Mouse (Mus musculus): ENCODE measurements around the gene Cfap157. TPM values are rescaled to one million over a fixed set of nuclear protein-coding genes. Genes with fewer than 3 reads are reported as not detected.

Cfap157 gene
- 1.8 and 4.8 TPM in 2 replicates for polyA plus RNA-seq (2012; rRNA removed)

DNA sequence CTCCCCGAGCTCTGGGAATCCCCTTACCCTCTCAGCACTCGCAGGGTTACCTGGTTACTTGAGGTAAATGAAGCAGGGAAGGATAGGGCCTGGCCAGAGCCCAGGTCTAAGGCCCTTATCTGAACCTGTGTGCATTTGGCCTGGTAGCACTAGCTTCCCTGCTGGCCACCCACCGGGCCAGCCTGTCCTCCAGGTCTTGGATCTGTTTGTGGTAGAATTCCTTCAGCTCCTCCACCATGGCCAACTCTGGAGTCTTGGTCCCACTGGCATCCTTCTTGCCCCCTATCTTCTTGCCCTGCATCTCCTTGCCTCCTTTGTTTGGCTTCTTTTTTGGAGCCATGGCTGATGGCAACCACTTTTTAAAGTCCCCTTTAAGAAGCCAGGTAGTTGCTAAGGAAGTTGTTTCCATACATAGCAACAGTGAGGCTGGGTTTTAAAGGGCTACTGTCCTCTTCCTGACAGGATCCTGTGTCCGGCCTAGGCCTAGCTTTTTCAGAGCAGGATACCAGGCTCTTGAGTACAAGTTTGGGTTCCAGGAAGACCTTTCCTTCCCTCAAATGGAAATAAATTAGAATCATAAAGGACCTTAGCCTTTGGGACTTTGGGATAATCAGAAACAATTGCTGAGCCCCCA, at the start of gene Cfap157:
TSS of gene Cfap157 (minus strand) at position 381 of the 634 bp plus-strand sequence.
- peak in 1 of 2 experiments; percentile 42 for DNase-seq (ENCODE audit: extremely low spot score in 1 of 2, low spot score in 1 of 2)

DNA sequence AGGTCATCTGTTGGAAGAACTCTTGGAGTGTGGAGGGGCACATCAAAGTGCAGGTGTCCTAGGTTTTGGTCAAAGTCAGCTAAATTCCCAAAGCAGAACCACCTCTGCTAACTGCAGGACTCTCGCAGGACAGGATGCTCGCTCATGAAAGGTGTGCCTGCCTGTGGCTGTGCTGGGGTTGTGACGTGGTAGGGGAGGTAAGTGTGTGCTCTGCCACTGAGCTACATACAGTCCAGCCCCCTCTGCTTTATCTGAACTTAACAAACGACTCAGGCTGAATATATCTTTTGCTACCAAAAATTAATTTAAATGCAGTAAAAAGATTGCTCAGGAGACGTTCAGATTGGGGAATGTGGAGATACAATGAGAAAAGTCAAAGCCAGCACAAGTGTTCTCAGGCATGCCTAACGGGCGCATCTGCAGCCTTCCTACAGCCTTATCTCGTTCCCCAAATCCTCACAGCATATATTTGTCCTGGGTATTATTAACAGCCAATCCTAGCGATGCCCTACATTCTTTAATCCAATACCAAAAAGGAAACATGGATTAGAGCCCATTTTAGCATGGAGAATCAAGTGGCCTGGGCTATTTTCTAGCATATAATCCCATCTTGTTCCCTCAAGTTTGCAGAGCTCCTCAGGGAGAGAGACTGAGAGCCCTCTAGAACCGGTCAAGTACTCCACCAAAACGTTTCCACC, 44.9 kb upstream of the Cfap157 start:
- DNase-seq (ENCODE audit: extremely low spot score in 1 of 2, low spot score in 1 of 2) = no peak

DNA sequence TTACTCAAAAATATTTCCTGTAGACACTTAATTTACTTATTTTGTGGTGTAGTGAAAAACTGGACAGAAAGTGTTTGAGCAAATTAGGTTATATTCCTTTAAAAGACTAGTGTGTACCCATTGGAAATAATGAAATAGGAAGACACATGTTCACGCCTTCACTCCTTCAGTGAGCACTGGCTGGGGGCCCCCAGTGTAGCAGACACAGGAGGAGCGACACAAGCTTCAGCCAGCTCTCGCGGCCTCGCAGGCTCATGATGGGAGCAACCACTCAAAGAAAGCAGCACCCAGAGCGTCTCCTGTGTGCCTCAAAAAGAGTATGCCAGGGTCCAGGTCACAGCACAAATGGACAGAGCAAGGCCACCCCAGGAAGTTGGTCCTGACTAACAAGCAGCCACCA, 41.6 kb upstream of the Cfap157 start:
- no peak for DNase-seq (ENCODE audit: extremely low spot score in 1 of 2, low spot score in 1 of 2)

DNA sequence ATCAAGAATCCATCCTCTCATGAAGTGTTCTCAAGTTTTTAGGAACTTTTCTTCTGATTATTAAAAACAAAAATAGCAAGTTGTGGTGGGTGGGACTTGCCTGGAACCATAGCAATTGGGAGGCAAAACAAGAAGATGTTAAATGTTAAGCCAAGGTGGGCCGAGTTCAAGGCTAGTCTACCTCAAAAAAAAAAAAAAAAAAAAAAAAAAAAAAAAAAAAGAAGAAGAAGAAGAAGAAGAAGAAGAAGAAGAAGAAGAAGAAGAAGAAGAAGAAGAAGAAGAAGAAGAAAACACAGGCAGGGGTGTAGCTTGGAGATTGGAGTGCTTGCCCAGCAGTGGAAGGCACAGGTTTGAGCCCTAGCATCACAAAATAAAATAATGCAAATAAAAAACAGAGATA, 40.5 kb upstream of the Cfap157 start:
- DNase-seq (ENCODE audit: extremely low spot score in 1 of 2, low spot score in 1 of 2) = no peak

DNA sequence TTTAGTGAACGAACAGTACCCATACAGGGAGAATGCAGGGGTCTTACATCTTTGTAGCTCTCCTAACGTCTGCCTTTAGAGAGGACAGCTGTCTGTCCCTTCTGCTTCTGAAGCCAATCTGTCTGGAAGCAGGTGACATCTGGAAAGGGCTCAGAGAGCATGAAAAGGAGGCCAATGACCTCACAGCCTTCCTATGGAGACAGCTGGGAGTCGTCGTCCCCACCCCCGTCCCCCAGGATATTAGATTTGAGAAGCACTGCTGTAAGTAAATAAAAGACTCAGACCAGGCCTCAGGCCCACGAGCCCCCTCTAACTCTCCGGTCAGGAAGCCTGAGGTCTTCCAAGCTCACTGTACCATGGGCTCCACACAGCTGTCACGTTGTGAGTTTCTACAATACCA, 40.0 kb upstream of the Cfap157 start:
- DNase-seq (ENCODE audit: extremely low spot score in 1 of 2, low spot score in 1 of 2) = no peak

DNA sequence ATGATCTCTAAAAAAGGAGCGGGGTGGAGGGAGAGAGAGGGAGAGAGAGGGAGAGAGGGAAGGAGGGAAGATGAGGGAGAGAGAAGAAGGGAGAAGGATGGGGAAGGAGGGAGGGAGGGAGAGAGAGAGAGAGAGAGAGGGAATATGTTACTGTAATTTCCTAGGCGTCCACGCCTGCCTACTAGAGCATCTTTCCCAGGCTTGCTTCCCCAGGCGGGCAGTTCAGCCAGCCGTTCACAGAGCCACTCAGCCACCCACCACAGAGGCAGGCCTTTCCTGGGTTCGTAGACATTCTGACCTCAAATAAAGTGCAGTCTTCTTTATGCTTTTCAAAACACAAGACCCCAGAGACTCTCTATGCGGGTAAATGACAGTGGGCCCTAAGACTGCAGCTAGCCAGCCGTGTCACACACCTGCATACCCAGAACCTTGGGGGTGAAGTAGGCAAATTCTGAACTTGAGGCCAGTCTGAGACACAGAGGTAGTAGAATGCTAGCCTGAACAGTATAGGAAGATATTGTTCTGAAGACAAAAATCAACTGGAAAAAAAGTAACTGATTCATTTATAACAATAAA, 39.4 kb upstream of the Cfap157 start:
- DNase-seq (ENCODE audit: extremely low spot score in 1 of 2, low spot score in 1 of 2) = no peak

DNA sequence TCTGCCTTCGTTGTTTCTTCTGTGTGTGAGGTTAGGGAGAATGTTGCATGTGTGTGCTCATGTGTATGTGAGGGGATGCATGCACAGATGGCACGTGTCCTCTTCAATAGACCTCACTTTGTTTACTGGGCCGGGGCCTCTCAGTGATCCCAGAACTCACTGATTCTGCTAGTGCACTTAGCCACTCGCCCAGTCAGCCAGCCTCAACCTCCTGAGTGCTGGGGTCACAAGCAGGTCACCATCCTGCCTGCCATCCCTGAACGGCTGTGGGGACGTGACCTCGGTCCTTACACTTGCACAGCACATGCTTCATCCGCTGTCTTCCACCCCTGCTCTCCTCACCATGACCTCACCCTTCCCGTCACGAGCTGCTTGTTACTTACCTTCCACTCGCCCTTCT, 38.9 kb upstream of the Cfap157 start:
- DNase-seq (ENCODE audit: extremely low spot score in 1 of 2, low spot score in 1 of 2) = no peak

DNA sequence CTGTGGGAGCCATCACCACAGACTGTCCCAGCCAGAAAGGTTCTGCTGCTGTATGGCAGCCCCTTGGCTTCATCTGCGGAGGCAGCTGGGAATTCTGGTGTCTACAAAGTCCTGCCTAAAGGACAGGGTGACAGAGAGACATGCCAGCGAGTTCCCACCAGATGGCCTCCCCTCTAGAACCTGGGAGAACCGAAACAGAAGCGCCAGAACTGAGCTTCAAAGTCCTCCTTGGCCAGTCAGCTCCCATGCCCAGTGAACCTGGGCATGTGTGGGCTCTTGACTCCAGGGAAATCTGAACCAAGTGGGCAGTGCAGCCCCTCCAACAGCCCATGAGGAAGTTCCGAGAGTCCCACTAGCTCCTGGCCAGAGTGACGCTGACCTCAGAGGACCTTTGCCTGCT, 38.4 kb upstream of the Cfap157 start:
- DNase-seq (ENCODE audit: extremely low spot score in 1 of 2, low spot score in 1 of 2) = no peak

DNA sequence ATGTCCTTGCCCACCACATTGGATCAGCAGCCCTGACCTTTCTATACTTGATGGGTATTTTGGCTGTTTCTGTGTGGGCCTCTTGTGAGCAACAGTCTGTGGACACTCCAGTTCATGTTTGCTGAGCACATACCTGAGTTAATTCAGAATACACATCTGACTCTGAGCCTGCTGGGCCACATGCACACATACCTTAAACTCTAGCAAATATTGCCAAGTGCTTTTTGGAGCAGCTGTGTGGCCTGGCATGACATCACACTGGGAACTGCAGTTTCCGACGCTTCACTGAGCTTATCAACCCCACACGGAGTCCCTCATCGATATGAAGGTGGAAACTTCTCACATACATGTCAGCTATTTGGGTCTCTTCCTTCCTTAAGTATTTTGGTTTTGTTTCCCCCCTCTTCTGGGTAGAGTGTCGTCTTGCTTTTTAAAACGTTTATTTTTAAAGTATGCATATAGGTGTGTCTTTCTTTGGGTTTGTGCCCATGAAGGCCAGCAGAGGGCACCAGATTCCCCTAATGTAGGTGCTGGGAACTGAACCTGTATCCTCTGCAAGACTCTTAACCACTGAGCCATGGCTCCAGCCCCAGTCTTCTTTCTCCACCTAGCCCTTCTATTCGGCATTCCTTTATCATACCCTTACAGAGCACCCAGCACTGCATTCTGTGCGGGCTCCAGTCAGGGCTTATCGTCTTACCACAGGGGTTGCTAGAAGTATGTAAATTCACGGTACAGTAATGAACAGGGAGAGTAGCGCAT, 37.0 kb upstream of the Cfap157 start:
- no peak for DNase-seq (ENCODE audit: extremely low spot score in 1 of 2, low spot score in 1 of 2)

DNA sequence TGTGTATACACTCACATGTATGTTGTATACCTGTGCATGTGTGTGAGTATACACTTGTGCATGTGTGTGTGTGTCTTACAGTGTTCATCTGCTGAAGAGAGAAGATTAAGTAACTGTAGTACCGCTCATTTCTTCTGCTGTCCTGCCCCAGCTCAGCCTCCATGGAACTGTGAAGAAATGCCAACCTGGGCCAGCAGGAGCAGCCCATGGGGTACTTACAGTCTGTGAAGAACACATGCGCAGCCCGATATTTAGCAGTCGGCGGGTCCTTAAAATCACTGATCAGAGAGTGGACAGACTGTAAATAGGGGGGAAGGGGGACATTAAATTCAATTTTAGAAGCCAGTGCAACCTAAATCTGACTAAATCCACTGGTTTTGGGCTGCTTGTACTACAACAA, 34.0 kb upstream of the Cfap157 start:
- DNase-seq (ENCODE audit: extremely low spot score in 1 of 2, low spot score in 1 of 2) = no peak

DNA sequence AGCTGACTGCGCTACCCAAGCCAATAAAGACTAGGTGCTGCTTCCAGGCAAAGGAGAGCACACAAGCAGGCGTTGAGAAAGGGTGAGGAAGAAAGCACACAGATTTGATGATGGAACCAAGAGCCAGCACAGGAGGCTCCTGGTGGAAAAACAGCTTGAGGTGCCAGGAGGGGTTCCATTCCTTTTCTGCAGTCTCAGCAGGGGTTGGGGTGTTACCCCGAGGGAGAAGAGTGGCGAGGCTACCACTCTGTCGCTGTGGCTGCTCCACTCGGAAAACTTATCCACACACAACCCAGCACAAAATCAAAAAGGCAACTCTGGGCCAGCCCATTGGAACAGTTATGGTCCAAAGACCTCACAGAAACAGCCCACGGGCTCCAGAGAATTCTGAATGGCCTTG, 33.4 kb upstream of the Cfap157 start:
- DNase-seq (ENCODE audit: extremely low spot score in 1 of 2, low spot score in 1 of 2) = no peak

DNA sequence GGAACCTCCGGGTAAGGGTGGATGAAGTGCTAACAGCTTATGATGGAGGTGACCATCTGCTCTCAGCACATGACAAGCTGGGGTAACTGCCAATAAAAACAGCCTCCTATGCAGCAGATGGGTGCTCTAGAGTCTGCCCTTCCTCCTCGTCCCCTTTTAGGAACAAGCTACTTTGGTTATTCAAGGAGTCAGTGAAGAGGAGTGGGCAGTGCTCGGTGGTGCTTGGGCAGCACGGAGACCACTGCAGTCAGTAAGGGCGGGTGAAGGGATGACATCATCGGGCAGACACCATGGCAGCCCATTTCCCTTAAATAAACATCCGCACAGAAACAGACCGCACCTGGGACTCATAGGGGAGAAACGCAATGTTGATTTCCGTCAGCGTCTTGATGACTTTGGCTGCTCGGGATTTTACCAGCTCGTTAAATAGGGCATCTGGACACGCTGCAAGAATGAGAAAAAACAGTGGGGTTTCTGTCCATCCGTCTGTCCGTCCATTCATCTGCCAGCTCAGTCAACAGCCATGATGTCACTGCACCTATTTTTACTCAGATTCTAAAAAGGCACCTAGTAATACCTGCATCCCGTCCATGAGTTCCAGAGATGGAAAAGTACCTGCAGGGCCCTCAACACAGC, 32.8 kb upstream of the Cfap157 start:
- peak; percentile 79 to 87 for DNase-seq (ENCODE audit: extremely low spot score in 1 of 2, low spot score in 1 of 2)

DNA sequence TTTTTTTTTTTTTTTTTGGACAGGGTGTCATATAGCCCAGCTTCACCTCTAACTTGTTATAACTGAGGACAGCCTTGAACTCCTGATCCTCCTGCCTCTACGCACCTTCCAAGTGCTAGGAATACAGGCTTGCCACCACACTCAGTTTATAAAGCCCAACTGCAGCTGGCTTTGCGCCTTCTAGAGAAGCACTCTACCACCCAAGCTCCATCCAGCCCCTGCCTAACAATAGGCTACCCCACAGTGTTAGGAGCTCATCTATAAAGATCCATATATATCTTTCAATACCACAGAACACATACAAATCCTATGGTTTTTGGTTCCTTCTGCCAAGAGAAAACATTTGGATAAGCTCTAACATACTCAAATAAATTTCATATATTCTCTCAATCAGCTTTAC, 32.3 kb upstream of the Cfap157 start:
- no peak for DNase-seq (ENCODE audit: extremely low spot score in 1 of 2, low spot score in 1 of 2)

DNA sequence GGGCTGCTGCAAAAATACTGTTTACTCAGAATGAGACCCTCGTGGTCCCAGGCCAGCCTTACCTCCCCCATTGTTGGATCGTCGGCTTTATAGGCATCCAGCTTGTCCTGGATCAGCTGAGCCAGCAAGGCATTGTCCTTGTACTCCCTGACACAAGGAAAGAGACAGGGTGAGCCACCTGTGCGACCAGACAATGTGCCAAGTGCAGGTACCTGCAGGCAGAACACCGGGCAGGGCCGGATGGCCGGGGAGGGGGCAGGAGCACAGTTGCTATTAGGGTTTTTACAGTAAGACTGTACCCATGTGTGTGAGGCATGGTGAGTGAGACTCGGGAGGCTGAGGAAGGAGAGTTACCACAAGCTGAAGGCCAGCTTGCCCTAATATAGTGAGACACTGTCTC, 27.7 kb upstream of the Cfap157 start:
- DNase-seq (ENCODE audit: extremely low spot score in 1 of 2, low spot score in 1 of 2) = no peak

DNA sequence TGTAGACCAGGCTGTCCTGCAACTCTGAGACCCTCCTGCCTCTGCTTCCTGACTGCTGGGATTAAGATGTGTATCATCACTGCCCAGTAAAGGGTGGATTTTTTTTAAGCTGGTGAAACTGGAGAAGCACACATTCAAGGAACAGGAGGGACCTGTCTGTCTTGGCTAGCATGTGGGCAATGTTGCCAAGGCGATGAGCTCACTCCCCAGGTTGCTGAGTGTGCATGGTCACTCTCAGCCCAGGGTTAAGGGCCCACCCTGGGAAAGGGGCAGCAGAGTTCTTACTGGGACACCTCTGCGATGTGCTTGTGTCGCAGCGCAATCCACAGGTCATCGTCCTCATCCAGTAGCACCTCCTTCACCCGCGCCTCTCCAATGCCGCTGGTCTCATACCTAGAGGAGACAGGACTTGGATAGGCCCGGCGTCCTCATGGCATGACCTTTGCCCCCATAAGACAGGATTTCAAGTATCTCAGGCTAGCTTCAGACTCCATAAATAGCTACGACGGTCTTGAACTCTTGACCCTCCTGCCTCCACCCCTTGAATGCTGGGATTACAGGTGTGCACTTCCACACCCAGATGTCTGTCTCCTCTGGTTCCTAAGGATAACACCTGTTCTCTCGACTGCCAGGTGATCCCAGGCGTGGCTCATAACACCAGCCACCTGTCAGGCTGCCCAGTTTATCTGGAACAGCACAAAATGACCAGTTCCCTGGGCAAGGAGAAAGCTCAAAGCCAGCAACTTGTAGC, 24.8 kb upstream of the Cfap157 start:
- no peak for DNase-seq (ENCODE audit: extremely low spot score in 1 of 2, low spot score in 1 of 2)

DNA sequence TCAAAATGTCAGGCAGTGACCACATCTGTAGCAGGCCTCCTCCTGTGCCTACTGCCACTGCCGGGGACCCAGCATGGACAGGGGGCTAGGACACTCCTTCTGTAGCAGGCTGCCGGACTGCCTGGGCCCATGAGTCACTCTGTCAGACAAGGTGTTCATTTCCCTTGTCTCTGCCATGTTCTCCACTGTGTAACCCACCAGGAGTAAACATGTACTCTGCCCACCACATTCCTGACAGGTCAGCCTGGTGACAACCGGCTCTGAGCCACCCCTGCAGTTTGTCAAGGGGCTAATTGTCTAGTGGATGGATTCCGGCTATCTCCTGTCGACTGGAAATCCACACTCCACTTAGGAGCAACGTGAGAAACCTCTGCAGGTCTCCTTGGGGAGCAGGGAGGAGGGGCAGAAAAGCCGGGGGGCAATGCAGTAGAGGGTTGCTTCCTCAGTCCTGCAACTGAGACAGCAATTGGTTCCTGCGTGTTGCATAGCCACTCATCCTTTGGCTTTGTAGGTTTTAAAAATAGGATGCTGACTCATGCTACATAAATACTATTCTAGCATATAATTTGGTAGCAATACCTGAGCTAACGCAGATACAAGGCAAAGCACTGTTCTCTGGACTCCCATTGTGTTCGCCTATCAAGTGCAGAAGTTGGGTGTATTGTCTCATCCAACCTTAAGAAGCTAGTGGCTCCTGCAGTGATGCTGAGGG, 14.2 kb upstream of the Cfap157 start:
- peak in 1 of 2 experiments; percentile 47 for DNase-seq (ENCODE audit: extremely low spot score in 1 of 2, low spot score in 1 of 2)

DNA sequence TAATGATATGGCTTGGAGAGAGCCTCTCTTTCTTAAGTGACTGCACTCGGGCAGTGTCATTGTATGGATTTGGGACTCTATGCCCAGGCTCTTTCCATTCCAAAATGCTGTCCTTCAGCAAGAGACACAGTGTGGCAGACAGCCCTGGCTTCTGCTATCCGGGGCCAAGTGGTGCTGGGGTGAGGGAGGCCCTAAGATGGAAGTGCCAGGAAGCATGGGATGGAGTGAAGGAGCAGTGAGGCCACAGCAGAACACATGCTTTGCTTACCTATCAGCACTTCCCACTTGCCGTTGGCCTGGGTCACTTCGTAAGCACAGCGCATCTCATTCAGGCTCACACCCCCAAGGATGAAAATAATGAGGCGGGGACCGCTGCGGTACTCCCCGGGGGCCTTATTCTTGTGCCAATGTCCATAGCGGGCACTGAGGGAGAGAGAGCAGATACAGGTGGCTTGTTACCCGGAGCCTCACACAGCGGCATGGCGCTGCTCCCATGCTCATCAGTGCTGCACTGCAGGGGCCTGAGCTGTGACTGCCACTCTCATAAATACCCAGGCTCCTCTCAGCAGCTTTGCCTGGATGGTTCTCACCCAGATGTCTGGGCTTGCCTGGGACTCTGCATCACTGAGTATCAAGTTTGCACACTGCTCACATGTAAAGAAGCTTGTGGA, 11.7 kb upstream of the Cfap157 start:
- DNase-seq (ENCODE audit: extremely low spot score in 1 of 2, low spot score in 1 of 2) = no peak

DNA sequence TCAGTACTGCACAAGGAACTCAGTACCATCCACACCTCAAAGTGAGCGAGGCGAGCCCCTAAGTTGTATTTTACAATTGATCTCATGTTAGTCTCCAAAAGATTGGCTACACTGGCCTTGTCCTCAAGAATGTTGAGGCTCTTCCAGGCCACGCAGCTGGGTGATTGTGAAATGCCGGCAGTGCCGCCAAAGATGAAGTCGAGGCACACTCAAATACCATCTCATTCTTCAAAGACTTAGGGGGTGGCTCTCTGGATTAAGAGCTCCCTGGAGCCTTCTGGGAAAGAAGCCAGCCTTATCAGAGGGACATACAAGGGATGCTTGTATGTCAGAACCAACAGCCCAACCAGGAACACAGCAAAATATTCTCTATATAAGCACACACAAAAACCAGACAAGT, 7.1 kb upstream of the Cfap157 start:
- DNase-seq (ENCODE audit: extremely low spot score in 1 of 2, low spot score in 1 of 2) = no peak

DNA sequence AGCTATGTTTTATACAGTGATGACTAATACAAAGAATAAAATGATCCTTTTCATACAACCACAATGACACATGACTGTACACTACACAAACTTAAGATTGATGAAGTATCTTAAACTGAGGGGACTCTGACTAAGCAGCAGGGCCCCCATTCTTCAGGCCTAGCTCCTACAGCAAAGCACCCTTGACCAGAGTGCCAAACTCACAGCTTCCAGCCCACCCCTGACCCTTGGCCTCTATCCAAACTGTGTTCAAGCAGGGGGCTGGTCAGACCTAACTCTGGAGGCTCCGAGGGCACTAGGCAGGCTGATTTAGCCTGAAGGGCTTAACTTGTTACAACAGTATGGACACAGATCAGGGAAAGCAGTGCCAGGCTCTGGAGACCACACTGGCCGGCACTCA, 4.4 kb upstream of the Cfap157 start:
- DNase-seq (ENCODE audit: extremely low spot score in 1 of 2, low spot score in 1 of 2) = no peak
